Mouse (Mus musculus) splenic B cell, adult 2 months (primary cell): ENCODE measurements around the gene Fus.
"Not testable (repeated sequence)": the region's sequence is repeated elsewhere in the genome, so short reads cannot be mapped to it uniquely, and the experiment has no call there.

ENCODE experiments used
- DNase-seq: peaks from one replicate; pipeline ENCODE4 v3.0.0-alpha.2; 2011; ENCODE audit warnings: low read depth, low spot score
- H3K27me3 ChIP-seq: 2 replicates; pipeline ENCODE4 v1.6.1; 2012; ENCODE audit warnings: mild to moderate bottlenecking, low read length, moderate library complexity, mixed read lengths; ENCODE audit not compliant: control insufficient read depth, poor library complexity, insufficient read depth, severe bottlenecking
- H3K36me3 ChIP-seq: 2 replicates; pipeline ENCODE4 v1.6.1; 2012; ENCODE audit warnings: mild to moderate bottlenecking, low read length, moderate library complexity, mixed read lengths; ENCODE audit not compliant: control insufficient read depth, poor library complexity, insufficient read depth, severe bottlenecking

The Fus gene

DNA sequence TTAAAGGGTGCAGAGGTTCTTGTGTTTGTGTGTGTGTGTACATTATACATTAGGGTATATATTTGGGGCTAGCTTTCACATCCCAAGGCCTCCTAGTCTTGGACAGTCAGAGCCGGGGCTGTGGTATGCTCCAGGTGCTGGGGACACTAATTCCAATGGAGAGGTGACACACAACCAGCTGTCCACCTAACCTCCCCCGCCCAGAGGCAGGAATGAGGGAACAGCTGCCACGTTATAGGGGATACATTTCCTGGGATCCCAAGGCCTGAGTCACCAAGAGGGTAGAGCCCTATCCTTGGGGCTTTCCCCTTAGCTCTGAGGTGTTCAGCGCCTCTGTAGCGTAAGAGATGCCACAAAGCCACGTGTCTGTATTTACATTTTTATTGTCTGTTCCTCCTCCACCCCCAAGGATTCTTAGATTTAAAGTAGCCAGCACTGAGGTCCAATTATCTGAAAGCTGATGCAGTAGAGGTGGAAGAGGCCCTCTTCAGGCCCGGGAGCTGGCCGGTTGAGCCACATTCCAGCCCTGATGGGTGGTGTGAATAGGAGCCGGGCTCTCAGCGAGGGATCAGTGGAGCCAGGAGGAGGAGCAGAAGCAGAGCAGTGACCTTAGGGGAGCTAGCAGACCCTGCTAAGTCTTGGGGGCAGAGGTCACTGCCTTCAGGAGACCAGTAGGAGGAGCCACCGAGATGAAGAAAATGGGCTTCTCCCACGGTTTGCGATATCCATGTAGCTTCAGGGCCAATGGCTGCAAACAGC is 34.8 kb upstream of the Fus start:
- H3K27me3 ChIP-seq, result no peaks in the 10 kb centered on the region
- H3K36me3 ChIP-seq, result no peaks in the 10 kb centered on the region
- DNase-seq, result no peak

DNA sequence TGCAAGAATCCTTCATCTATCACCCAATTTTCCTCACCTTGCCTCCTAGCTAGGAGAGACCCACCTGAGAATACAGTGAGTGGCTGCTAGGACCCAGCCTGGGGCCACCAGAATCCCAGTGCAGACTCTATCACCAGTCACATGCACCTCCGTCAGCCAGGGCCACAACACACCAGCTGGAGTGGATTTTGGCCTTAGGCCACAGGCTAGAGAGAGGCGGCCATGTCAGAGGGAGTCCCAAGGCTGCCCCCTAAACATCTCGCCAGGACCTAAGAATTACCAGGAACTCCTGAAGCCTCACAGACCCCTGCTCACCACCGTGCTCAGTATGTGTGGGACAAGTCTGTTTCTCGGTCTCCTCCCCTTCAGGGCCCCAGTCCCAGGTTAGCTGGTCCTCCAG is 33.2 kb upstream of the Fus start:
- H3K36me3 ChIP-seq, result no peaks in the 10 kb centered on the region

DNA sequence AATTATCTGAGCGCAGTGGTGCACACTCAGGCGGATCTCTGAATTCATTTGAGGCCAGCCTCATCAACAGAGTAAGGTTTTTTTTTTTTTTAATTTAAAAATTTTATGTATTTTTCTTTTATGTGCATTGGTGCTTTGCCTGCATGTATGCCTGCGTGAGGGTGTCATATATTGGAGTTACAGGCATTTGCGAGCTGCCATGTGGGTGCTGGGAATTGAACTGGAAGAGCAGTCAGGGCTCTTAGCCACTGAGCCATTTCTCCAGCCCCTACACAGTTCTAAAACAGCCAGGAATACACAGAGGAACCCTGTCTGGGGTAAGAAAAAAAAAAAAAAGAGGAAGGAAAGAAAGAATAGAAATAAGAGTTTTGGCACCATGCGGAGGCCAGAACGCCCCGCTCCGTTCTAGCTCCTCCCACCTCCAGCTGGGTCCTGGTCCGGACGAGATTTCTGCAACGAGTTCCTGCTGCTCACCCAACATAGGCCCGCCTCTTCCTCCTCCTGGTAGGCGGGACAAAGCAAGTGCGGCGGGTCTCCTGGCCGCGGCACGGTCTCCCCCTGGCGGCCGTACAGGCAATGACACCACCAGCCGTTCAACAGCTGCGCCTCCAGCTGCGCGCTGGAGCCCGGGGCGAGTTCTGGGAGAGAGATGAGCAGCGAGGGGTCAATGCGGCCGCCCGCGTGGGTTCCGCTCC is 32.1 kb upstream of the Fus start:
- DNase-seq, result peak; percentile 97
- no peaks in the 10 kb centered on the region for H3K27me3 ChIP-seq
- no peaks in the 10 kb centered on the region for H3K36me3 ChIP-seq

More for the DNA sequence above, 33.2 kb upstream of the Fus start:
- H3K27me3 ChIP-seq, result no peaks in the 10 kb centered on the region
- no peak for DNase-seq

DNA sequence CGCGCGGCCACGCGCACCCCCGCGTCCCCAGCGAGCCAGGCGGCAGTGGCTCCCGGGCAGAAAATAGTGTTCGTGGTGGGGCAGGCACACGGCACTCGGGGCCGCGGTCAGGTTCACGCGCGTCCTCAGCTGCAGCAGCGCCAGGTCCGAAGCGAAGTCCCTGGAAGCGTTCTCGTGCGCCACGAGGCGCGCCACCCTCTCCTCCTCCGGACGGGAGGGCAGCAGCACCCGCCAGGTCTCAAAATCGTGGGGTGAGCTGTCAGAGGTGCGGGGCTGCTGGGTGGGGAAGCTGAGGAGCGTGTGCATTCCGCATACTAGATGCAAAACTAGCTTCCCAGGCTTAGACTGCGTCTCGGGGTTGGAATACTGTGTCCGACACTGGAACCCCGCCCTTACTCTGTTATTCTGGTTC is 31.5 kb upstream of the Fus start:
- no peak for DNase-seq
- no peaks in the 10 kb centered on the region for H3K36me3 ChIP-seq

DNA sequence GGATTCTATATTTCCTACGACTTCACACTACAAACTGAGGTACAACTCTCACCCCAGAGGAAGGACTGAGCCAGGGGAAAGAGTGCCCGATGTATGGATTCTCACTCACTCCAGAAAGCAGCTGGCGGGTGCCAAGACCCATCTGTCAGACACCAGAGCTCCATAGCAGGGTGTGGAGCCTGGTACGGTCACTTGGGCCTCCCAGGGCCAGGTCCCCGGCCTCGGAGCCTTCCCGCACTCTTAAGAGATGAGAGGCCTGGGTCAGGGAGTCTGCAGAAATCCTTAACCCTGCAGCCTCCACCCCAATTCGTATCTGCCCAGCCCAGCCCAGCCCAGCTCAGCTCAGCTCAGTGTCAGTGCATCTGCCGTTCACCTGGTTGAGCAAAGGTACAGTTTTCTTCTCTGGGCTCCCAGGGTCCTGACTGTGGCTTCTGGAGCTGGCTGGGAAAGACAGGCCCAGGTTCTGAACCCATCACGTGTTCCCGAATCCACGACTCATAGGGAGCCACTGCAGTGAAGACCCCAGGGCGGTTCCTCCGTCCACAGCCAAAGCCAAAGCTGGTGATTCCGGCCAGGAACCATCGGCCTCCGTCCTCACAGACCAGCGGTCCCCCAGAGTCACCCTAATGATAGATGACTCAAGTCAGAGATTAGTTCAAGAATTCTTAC is 30.9 kb upstream of the Fus start:
- DNase-seq, result no peak
- Histone ChIP-seq H3K27me3 (no peaks in the 10 kb centered on the region), H3K36me3 (no peaks in the 10 kb centered on the region)

More for the DNA sequence above, 31.5 kb upstream of the Fus start:
- H3K27me3 ChIP-seq, result no peaks in the 10 kb centered on the region

DNA sequence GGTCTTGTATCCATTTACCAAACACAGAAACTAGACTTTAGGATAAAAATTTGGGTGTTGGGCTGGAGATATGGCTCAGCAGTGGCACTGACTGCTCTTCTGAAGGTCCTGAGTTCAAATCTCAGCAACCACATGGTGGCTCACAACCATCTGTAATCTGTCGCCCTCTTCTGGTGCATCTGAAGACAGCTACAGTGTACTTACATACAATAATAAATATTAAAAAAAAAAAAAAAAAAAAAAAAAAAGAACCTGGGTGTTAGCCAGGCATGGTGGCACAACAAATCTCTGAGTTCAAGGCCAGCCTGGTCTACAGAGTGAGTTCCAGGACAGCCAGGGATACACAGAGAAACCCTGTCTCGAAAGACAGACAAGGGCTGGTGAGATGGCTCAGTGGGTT is 25.2 kb upstream of the Fus start:
- H3K27me3 ChIP-seq, result not testable (repeated sequence)
- DNase-seq, result peak; percentile 55

DNA sequence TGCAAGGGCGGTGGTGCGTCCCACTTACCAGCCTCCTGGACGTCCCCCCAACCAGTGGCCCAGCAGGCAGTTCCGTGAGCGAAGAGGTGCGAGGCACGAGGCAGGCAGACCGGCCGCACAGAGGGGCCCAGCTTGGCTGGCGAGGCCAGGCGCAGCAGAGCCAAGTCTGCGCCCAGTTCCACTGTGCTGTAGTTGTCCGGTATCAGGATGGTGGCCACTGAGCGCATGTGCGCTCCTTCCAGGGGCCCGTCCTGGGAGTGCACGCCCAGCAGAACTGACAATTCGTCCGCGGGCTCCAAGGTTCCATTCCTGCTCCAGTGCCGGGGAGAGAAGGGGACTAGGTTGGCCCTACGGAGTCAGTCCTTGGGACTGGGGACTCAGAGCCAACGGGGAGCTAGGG is 22.6 kb upstream of the Fus start:
- DNase-seq, result no peak
- H3K36me3 ChIP-seq, result no peaks in the 10 kb centered on the region
- no peaks in the 10 kb centered on the region for H3K27me3 ChIP-seq

More for the DNA sequence above, 25.2 kb upstream of the Fus start:
- not testable (repeated sequence) for H3K36me3 ChIP-seq

DNA sequence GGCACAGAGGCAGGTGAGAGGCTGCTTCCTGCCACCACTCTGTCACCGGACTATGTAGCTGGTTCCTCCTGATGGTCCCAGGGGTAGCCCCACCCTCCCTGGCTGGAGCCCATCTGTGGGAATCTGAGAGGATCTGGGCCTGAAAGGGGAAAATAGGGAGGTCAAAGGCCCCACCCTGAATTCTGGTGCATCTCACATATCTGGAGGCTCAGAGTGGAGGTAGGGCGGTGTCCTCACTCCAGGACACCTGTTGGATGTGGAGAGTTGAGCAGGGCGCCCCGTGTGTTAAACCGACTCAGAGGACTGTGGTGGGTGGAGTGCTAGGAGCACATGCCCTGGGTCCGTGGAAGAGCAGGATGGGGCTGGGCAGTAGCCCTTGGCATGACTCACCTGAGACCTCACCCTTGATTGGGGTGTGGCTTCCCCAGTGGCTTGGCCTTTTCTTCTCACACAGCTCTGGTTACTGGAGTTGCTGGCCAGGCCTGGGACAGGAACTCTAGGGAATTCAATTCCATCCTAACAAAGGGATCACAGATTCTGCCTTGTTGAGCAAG is 20.7 kb upstream of the Fus start, which contains the start of gene Prss36:
Prss36 (minus strand) TSS at position 256 of the 554 bp plus-strand sequence.
- no peak for DNase-seq
- Histone ChIP-seq H3K27me3 (no peaks in the 10 kb centered on the region), H3K36me3 (no peaks in the 10 kb centered on the region)

DNA sequence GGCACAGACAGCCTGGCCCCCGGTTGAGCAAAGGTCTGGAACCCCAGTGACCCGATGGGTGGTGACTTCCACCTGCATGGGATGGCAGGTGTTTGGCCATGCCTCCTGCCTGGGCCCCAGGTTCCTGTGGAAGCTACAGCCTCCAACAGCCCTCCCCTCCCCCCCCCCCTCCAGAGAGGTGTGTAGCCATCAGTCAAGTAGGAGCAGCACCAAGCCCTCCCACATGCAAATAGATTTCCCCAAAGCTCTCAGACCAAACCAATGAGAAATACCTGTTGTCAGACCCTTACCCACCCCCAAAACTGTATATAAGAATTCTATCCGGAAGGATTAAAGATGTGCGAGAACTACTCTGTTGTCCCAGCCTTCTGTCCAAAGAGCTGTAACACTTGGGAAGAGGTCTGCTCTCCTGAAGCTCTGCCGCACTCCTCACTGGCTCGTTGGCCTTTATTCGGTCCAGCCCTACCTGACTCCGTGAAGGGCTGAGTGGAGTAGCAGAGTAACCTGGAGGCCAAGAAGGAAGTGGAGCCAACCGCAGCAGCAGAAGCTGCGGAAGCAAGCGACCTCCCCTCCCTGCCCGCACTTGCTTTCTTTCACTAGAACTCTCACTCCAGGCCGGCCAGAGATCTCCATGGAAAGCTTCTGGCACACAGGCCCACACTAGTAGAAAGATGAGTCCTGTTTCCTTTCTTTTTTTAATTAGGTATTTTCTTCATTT is 14.2 kb upstream of the Fus start:
- no peaks in the 10 kb centered on the region for H3K36me3 ChIP-seq
- DNase-seq, result peak; percentile 26

DNA sequence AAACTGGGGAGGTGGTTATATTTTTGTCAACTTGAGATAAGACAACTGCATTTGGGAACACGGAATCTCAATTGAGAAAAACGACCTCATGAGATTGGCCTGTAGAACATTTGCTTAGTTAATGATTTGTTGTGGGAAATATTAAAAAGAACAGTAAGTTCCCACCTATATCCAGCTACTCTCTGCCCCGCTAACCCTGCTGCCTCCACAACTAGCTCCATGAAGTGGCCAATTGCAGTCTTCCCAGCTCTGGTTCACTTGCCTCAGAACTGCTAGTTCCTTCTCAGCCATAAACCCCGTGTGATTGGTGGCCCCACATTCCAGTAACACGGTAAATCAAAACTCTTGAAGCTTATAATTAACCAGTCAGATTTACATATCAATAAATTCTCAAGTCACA is 7.9 kb upstream of the Fus start:
- H3K36me3 ChIP-seq, result no peaks in the 10 kb centered on the region
- H3K27me3 ChIP-seq, result no peaks in the 10 kb centered on the region
- no peak for DNase-seq

More for the DNA sequence above, 14.2 kb upstream of the Fus start:
- no peaks in the 10 kb centered on the region for H3K27me3 ChIP-seq

DNA sequence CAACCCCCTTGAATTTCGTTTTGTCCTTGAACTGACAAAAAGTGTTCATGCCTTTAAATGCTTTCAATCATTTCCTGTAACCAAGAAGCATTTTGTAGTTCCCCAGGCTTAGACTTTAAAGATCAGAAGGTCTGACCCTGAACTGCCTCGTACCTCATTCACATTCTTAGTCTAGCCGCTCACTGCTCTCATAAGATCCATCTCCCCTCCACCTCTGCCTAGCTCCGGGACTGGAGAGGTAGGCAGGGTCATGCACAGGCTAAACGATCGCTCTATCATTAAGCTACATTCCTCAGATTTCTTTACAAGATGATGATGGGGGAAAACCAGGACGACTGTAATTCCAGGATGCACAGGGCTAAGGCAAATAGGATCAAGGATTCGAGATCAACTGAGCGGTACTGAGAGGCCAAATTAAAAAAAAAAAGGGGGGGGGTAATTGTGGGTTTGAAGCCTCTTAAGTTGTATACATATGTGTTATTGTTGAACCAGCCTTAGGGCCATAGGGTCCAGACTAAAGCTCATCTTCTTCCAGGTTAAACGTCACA is 812 bp upstream of the Fus start:
- no peaks in the 10 kb centered on the region for H3K27me3 ChIP-seq
- no peak for DNase-seq
- H3K36me3 ChIP-seq, result peaks cover 10% of the 10 kb centered on the region

DNA sequence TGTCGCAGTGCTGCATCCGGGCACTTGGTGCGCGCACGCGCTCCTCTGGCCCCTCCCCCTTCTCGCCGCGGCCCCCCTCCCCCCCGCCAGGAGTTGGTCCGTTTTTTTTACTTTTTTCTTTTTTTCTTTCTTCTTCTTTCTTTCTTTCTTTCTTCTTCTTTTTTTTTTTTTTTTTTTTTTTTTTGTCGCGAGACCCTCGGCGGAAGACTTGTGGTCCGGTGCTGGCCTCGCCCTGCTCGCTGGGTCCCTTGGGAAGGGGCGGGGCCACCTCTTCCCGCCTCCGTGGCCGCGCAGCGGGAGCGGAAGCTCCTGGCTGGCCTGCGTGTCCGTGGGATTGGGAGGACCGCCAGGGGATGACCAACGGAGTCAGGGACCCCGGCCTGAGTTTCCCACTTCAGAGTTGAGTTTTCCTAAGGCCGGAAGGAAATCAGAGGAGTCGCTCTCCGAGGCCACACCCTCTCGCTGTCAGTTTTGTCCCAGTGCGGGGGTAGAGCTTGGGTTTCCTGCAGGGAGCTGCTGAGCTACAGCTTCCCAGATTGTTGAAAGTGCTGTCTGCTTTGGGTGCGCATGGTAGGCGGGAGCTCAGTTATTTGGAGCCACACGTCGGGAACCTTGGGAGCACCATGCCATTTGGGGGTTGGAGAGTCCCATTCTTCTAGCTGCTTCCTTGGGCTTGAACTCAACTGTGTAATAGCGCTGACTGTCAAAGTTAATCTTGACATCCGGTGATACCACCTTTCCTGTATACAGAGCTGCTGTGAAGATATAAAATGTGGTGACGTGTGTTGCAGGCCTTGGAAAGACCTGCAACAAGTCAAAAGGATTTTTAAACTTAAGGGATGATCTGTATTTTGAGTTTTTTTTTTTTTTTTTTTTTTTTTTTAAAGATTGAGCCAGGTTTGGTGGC is 918 bp downstream of the Fus start:
- DNase-seq, result no peak
- Histone ChIP-seq H3K27me3 (no peaks in the 10 kb centered on the region), H3K36me3 (peaks cover 20% of the 10 kb centered on the region)

DNA sequence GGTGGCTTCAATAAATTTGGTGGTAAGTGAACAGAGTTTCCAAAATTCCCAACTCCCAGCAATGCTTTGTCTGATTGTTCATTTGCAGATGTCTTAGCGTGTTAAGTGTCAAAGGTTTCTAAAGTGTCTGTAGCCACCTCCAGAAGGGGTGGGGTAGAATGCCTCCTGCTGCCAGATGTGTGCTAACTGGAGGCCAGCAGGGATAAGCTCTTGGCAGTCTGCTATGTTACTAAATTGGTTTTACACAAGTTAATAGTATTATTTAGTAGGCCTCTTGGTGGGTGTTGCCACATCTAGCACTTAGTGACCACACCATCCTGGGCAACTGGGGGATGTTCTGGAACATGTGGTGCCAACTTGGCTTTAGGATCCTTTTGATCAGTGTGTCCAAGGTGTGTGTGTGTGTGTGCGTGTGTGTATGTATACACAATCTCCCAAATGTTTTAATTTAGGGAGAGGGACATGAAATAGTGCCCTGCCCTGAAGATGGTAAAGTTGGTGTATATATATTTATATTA is 7.2 kb downstream of the Fus start:
- no peak for DNase-seq
- H3K36me3 ChIP-seq, result peaks cover 52% of the 10 kb centered on the region
- no peaks in the 10 kb centered on the region for H3K27me3 ChIP-seq
